Mouse (Mus musculus): ENCODE measurements at regions not wholly inside any gene's neighbourhood (a gene's known extent, or its start where the extent isn't known, plus 50 kb on each side); places are given as distances from the start of the nearest gene placed in this dataset.
"Not testable (repeated sequence)": the region's sequence is repeated elsewhere in the genome, so short reads cannot be mapped to it uniquely, and the experiment has no call there.

GRCm38 (mm10) chrX:94857501-94857900 is 133.1 kb downstream of the Zxdb start:
- no peak for ATAC-seq (ENCODE audit: insufficient read depth, low FRiP score)
- H3K27me3 ChIP-seq (ENCODE audit: control insufficient read depth, insufficient read depth, low read length) = no peaks in the 10 kb centered on the region
- H3K4me1 ChIP-seq (ENCODE audit: control insufficient read depth, insufficient read depth, low read length) = no peaks in the 10 kb centered on the region
- no peaks in the 10 kb centered on the region for H3K9me3 ChIP-seq (replicated peaks; ENCODE audit: control insufficient read depth, low read length)
- H3K36me3 ChIP-seq (ENCODE audit: control insufficient read depth, insufficient read depth, low read length) = no peaks in the 10 kb centered on the region
- no peak overlapping the region for H3K27ac ChIP-seq (ENCODE audit: low read length)
- H3K4me3 ChIP-seq (replicated peaks; ENCODE audit: low read length) = no peak overlapping the region
- H3K4me2 ChIP-seq (ENCODE audit: low read depth, low read length) = no peak overlapping the region
- H3K9ac ChIP-seq (ENCODE audit: low read length) = no peak overlapping the region
- 33% methylated on average over 1 of the region's 1 CpGs for WGBS

GRCm38 (mm10) chrX:94857954-94858353 is 133.6 kb downstream of the Zxdb start:
- Histone ChIP-seq H3K36me3 (ENCODE audit: control insufficient read depth, insufficient read depth, low read length) (no peaks in the 10 kb centered on the region), H3K9ac (ENCODE audit: low read length) (no peak overlapping the region), H3K4me1 (ENCODE audit: control insufficient read depth, insufficient read depth, low read length) (no peaks in the 10 kb centered on the region), H3K9me3 (replicated peaks; ENCODE audit: control insufficient read depth, low read length) (no peaks in the 10 kb centered on the region), H3K27ac (ENCODE audit: low read length) (no peak overlapping the region), H3K4me2 (ENCODE audit: low read depth, low read length) (no peak overlapping the region), H3K4me3 (replicated peaks; ENCODE audit: low read length) (no peak overlapping the region), H3K27me3 (ENCODE audit: control insufficient read depth, insufficient read depth, low read length) (no peaks in the 10 kb centered on the region)
- ATAC-seq (ENCODE audit: insufficient read depth, low FRiP score) = no peak
- WGBS = 71% methylated on average over 4 of the region's 4 CpGs

GRCm38 (mm10) chrX:94863123-94863522 is 138.8 kb downstream of the Zxdb start:
- ATAC-seq (ENCODE audit: insufficient read depth, low FRiP score) = no peak
- no peaks in the 10 kb centered on the region for H3K9me3 ChIP-seq (replicated peaks; ENCODE audit: control insufficient read depth, low read length)
- 50% methylated on average over 1 of the region's 1 CpGs for WGBS
- H3K27ac ChIP-seq (ENCODE audit: low read length) = no peak overlapping the region
- no peaks in the 10 kb centered on the region for H3K27me3 ChIP-seq (ENCODE audit: control insufficient read depth, insufficient read depth, low read length)
- H3K4me3 ChIP-seq (replicated peaks; ENCODE audit: low read length) = no peak overlapping the region
- no peak overlapping the region for H3K4me2 ChIP-seq (ENCODE audit: low read depth, low read length)
- no peaks in the 10 kb centered on the region for H3K4me1 ChIP-seq (ENCODE audit: control insufficient read depth, insufficient read depth, low read length)
- H3K9ac ChIP-seq (ENCODE audit: low read length) = no peak overlapping the region
- no peaks in the 10 kb centered on the region for H3K36me3 ChIP-seq (ENCODE audit: control insufficient read depth, insufficient read depth, low read length)

- Histone ChIP-seq H3K4me3 (replicated peaks; ENCODE audit: low read length) (peak overlapping the region; percentile 43), H3K27ac (ENCODE audit: low read length) (no peak overlapping the region), H3K9me3 (replicated peaks; ENCODE audit: control insufficient read depth, low read length) (no peaks in the 10 kb centered on the region), H3K36me3 (ENCODE audit: control insufficient read depth, insufficient read depth, low read length) (no peaks in the 10 kb centered on the region), H3K27me3 (ENCODE audit: control insufficient read depth, insufficient read depth, low read length) (no peaks in the 10 kb centered on the region), H3K4me2 (ENCODE audit: low read depth, low read length) (peak overlapping the region; percentile 65), H3K9ac (ENCODE audit: low read length) (peak overlapping the region; percentile 60), H3K4me1 (ENCODE audit: control insufficient read depth, insufficient read depth, low read length) (no peaks in the 10 kb centered on the region)
- peak; percentile 99 for ATAC-seq (ENCODE audit: insufficient read depth, low FRiP score)
- 17% methylated on average over 16 of the region's 18 CpGs for WGBS
Measured at GRCm38 (mm10) chrX:94865531-94866502, 141.4 kb downstream of the Zxdb start.

GRCm38 (mm10) chrX:94883547-94883946 is 142.9 kb downstream of the Spin4 start:
- 99% methylated on average over 2 of the region's 2 CpGs for WGBS
- H3K9me3 ChIP-seq (replicated peaks; ENCODE audit: control insufficient read depth, low read length); H3K4me3 ChIP-seq (replicated peaks; ENCODE audit: low read length); H3K4me2 ChIP-seq (ENCODE audit: low read depth, low read length); H3K9ac ChIP-seq (ENCODE audit: low read length); H3K27me3 ChIP-seq (ENCODE audit: control insufficient read depth, insufficient read depth, low read length); H3K36me3 ChIP-seq (ENCODE audit: control insufficient read depth, insufficient read depth, low read length); ATAC-seq (ENCODE audit: insufficient read depth, low FRiP score); H3K4me1 ChIP-seq (ENCODE audit: control insufficient read depth, insufficient read depth, low read length); H3K27ac ChIP-seq (ENCODE audit: low read length): not testable (repeated sequence)
